Mouse (Mus musculus): ENCODE results near the gene Tmem259. TPM values are rescaled to one million over a fixed set of nuclear protein-coding genes. Genes with fewer than 3 reads are reported as not detected.

Tmem259 gene
- polyA plus RNA-seq, 1 experiment from 2014 or later: 145 TPM

- POLR2A ChIA-PET: interaction anchor here (0.8 to 1.3 kb wide), 2 partner anchors 15 to 41 kb away, joined by 3 read pairs; no protein-coding TSS in a partner anchor
- TF ChIP-seq CTCF (IDR thresholded peaks at IDR 0.05): no peak
- CTCF ChIA-PET: no interaction called here
- DNase-seq (ENCODE audit: low read depth, low spot score) (no peak), ATAC-seq (no peak)
- no peaks in the 10 kb centered on the region for H3K27me3 ChIP-seq
- in situ Hi-C loops (cut with MboI; ENCODE audit: low pct_unique_long_range_greater_than_20kb): no loop called here
Observed at GRCm38 (mm10) chr10:80017361-80017760, 33.2 kb upstream of the Tmem259 start.

- ChIA-PET CTCF (no interaction called here), POLR2A (interaction anchor here (1.3 kb wide), 1 partner anchor 15 kb away, joined by 3 read pairs; no protein-coding TSS in a partner anchor)
- ATAC-seq: no peak
- no peaks in the 10 kb centered on the region for H3K27me3 ChIP-seq
- TF ChIP-seq CTCF (IDR thresholded peaks at IDR 0.05): no peak
- in situ Hi-C loops (cut with MboI; ENCODE audit: low pct_unique_long_range_greater_than_20kb): no loop called here
- DNase-seq (ENCODE audit: low read depth, low spot score): no peak
Observed at GRCm38 (mm10) chr10:80016931-80017330, 32.8 kb upstream of the Tmem259 start.

GRCm38 (mm10) chr10:80016511-80016910 is 32.4 kb upstream of the Tmem259 start, which contains the start of gene Arhgap45:
TSS of gene Arhgap45 (plus strand) at chr10:80016653.
- CTCF ChIA-PET: interaction anchor here (1.7 kb wide), 1 partner anchor 14 kb away, joined by 8 read pairs; no protein-coding TSS in a partner anchor
- POLR2A ChIA-PET: no interaction called here
- DNase-seq (ENCODE audit: low read depth, low spot score) (no peak), ATAC-seq (no peak)
- no peak for TF ChIP-seq CTCF (IDR thresholded peaks at IDR 0.05)
- in situ Hi-C loops (cut with MboI; ENCODE audit: low pct_unique_long_range_greater_than_20kb): no loop called here
- no peaks in the 10 kb centered on the region for H3K27me3 ChIP-seq

- DNase-seq (ENCODE audit: low read depth, low spot score): no peak
- ATAC-seq: no peak
- ChIA-PET CTCF (interaction anchor here (0.6 to 1.7 kb wide), 3 partner anchors 15 to 125 kb away, joined by 3 to 8 read pairs (median 3); partner anchors contain the start of gene Cbarp), POLR2A (interaction anchor here (1.5 kb wide), 1 partner anchor 10 kb away, joined by 4 read pairs; no protein-coding TSS in a partner anchor)
- in situ Hi-C loops (cut with MboI; ENCODE audit: low pct_unique_long_range_greater_than_20kb): no loop called here
- TF ChIP-seq CTCF (IDR thresholded peaks at IDR 0.05): no peak
- H3K27me3 ChIP-seq: no peaks in the 10 kb centered on the region
Observed at GRCm38 (mm10) chr10:80015583-80015982, 31.5 kb upstream of the Tmem259 start.

GRCm38 (mm10) chr10:80014484-80015290 is 30.6 kb upstream of the Tmem259 start:
- peak; percentile 15 for ATAC-seq
- H3K27me3 ChIP-seq: no peaks in the 10 kb centered on the region
- DNase-seq (ENCODE audit: low read depth, low spot score): no peak
- no peak for TF ChIP-seq CTCF (IDR thresholded peaks at IDR 0.05)
- ChIA-PET CTCF (interaction anchor here (0.6 to 1.7 kb wide), 3 partner anchors 16 to 126 kb away, joined by 3 to 8 read pairs (median 3); partner anchors contain the start of gene Cbarp), POLR2A (interaction anchor here (0.8 to 1.5 kb wide), 2 partner anchors 10 to 87 kb away, joined by 3 to 4 read pairs; no protein-coding TSS in a partner anchor)
- in situ Hi-C loops (cut with MboI; ENCODE audit: low pct_unique_long_range_greater_than_20kb): no loop called here

GRCm38 (mm10) chr10:80013609-80014008 is 29.5 kb upstream of the Tmem259 start:
- ChIA-PET CTCF (no interaction called here), POLR2A (interaction anchor here (0.8 kb wide), 1 partner anchor 85 kb away, joined by 3 read pairs; no protein-coding TSS in a partner anchor)
- DNase-seq (ENCODE audit: low read depth, low spot score): no peak
- TF ChIP-seq CTCF (IDR thresholded peaks at IDR 0.05): no peak
- no peak for ATAC-seq
- H3K27me3 ChIP-seq: no peaks in the 10 kb centered on the region
- in situ Hi-C loops (cut with MboI; ENCODE audit: low pct_unique_long_range_greater_than_20kb): no loop called here

- no peak for DNase-seq (ENCODE audit: low read depth, low spot score)
- in situ Hi-C loops (cut with MboI; ENCODE audit: low pct_unique_long_range_greater_than_20kb): no loop called here
- ChIA-PET POLR2A (interaction anchor here (0.6 kb wide), 1 partner anchor 20 kb away, joined by 3 read pairs; no protein-coding TSS in a partner anchor), CTCF (no interaction called here)
- TF ChIP-seq CTCF (IDR thresholded peaks at IDR 0.05): no peak
- no peak for ATAC-seq
- no peaks in the 10 kb centered on the region for H3K27me3 ChIP-seq
Observed at GRCm38 (mm10) chr10:80011740-80012139, 27.6 kb upstream of the Tmem259 start.

GRCm38 (mm10) chr10:80004233-80004705 is 20.1 kb upstream of the Tmem259 start:
- in situ Hi-C loops (cut with MboI; ENCODE audit: low pct_unique_long_range_greater_than_20kb): no loop called here
- no peak for ATAC-seq
- POLR2A ChIA-PET: interaction anchor here (1.1 kb wide), 1 partner anchor 22 kb away, joined by 3 read pairs; no protein-coding TSS in a partner anchor
- TF ChIP-seq CTCF (IDR thresholded peaks at IDR 0.05): no peak
- CTCF ChIA-PET: no interaction called here
- no peaks in the 10 kb centered on the region for H3K27me3 ChIP-seq
- DNase-seq (ENCODE audit: low read depth, low spot score): no peak

- no peak for TF ChIP-seq CTCF (IDR thresholded peaks at IDR 0.05)
- DNase-seq (ENCODE audit: low read depth, low spot score) (no peak), ATAC-seq (no peak)
- in situ Hi-C loops (cut with MboI; ENCODE audit: low pct_unique_long_range_greater_than_20kb): no loop called here
- ChIA-PET POLR2A (interaction anchor here (1.1 kb wide), 1 partner anchor 23 kb away, joined by 3 read pairs; no protein-coding TSS in a partner anchor), CTCF (no interaction called here)
- H3K27me3 ChIP-seq: no peaks in the 10 kb centered on the region
Observed at GRCm38 (mm10) chr10:80003374-80004232, 19.5 kb upstream of the Tmem259 start.

GRCm38 (mm10) chr10:80002829-80003228 is 18.7 kb upstream of the Tmem259 start:
- no peak for ATAC-seq
- in situ Hi-C loops (cut with MboI; ENCODE audit: low pct_unique_long_range_greater_than_20kb): no loop called here
- ChIA-PET POLR2A (no interaction called here), CTCF (no interaction called here)
- TF ChIP-seq CTCF (IDR thresholded peaks at IDR 0.05): no peak
- no peaks in the 10 kb centered on the region for H3K27me3 ChIP-seq
- no peak for DNase-seq (ENCODE audit: low read depth, low spot score)

All from Patski (cell line).